Mouse (Mus musculus): ENCODE data around the gene Grasp.

DNA sequence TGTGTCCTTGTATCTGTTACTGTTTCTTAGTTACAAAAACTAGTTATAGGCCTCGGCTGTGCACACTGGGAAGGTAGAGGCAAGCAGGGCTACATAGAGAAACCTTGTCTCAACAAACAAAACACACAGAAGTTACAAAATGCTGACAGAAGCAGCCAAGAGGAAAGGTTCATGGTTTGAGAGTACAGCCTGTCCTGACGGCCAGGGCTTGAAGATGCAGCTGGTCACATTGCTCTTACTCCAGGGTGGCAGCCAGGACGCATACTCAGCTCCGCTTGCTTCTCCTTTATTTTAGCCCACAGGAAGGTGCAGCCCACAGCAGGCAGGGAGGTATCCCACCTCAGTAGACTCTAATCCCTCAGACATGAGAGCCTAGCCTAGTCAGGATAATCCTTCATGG lies 8.0 kb upstream of the Grasp start:
- no peak for TF ChIP-seq POLR2AphosphoS2 (IDR thresholded peaks at IDR 0.05; ENCODE audit: insufficient read length, low read depth)
- no peak for TF ChIP-seq E2F4 (IDR thresholded peaks at IDR 0.05; ENCODE audit: insufficient read depth)
- no peak for TF ChIP-seq USF1 (IDR thresholded peaks at IDR 0.05; ENCODE audit: low read depth)
- no peak for TF ChIP-seq POLR2A (IDR thresholded peaks at IDR 0.05; ENCODE audit: insufficient read length, low read depth)
- TF ChIP-seq TCF12 (IDR thresholded peaks at IDR 0.05; ENCODE audit: insufficient read depth, poor library complexity, severe bottlenecking), result no peak
- no peak for TF ChIP-seq MAX (IDR thresholded peaks at IDR 0.05; ENCODE audit: low read depth)
- no peak for TF ChIP-seq MYOG (IDR thresholded peaks at IDR 0.05; ENCODE audit: control insufficient read depth in 1 of 3, insufficient read depth in 1 of 3, insufficient read length in 2 of 3, low read depth in 2 of 3)
- TF ChIP-seq CEBPB (IDR thresholded peaks at IDR 0.05; ENCODE audit: insufficient read depth, poor library complexity, severe bottlenecking), result no peak
- TF ChIP-seq SRF (IDR thresholded peaks at IDR 0.05; ENCODE audit: control insufficient read depth, insufficient read length, low read depth), result no peak
- TF ChIP-seq MYOD1 (IDR thresholded peaks at IDR 0.05; ENCODE audit: control insufficient read depth in 1 of 3, insufficient read length in 2 of 3, low read depth in 2 of 3), result no peak
